Mouse (Mus musculus) cerebellum, adult 2 months (tissue): Measurements from ENCODE around the gene Nsd1.

Experiments used
- CTCF ChIP-seq: fragments of 200-500 bp; IDR thresholded peaks from 2 replicates; pipeline ENCODE4 v1.5.1; 2011; ENCODE audit warnings: low read depth, mild to moderate bottlenecking, control low read depth, low read length, moderate library complexity, borderline replicate concordance; ENCODE audit not compliant: insufficient read depth
- POLR2A ChIP-seq: fragments of 200-500 bp; IDR thresholded peaks from 2 replicates; pipeline ENCODE4 v1.6.1; 2011; ENCODE audit warnings: low read length, control low read depth, borderline replicate concordance; ENCODE audit not compliant: insufficient read depth

DNA sequence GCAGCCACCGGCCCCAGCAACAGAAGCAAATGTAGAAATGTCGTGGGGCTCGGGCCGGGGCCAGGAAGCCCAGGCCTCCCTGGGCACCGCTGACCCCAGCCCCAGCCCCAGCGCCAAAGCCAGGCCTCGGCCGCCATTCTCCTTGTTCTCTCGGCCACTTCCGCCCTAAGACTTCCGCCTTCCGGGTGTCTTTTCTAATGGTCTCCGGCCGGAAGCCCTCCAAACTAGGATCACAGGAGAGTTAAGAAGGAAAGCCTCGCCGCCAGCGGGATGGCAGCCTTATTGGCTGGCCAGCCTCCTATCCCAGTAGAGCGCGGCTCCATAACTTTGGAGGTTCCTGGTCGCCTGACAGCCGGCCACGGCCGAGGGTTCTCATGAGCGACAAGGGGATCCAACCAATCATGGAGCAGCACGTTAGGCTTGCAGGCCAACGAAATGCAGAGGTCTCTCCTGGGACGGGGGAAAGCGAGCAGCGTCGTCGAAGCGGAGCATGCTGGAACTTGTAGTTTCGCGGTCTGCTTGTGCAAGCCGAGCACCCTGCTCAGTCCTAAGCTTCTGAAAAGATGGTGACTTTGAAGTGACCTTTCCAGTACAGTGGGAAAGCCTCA, 153.0 kb downstream of the Nsd1 start, which contains the start of gene Lman2:
- TF ChIP-seq POLR2A, result peak; percentile 41; the same call in 1 of the 2 replicates
- no peak for TF ChIP-seq CTCF
